Mouse (Mus musculus) small intestine, adult 2 months (tissue): ENCODE data around the gene Cyp2b10. TPM values are rescaled to one million over a fixed set of nuclear protein-coding genes. Genes with fewer than 3 reads are reported as not detected.
"Not testable (repeated sequence)": the region's sequence is repeated elsewhere in the genome, so short reads cannot be mapped to it uniquely, and the experiment has no call there.

Experiments used
- H3K27ac ChIP-seq: fragments of 200-500 bp; 2 replicates; pipeline ENCODE4 v1.5.1; 2012; ENCODE audit warnings: low read depth, low read length, control low read depth, inconsistent platforms; ENCODE audit not compliant: insufficient read depth
- H3K27me3 ChIP-seq: fragments of 200-500 bp; 2 replicates; pipeline ENCODE4 v1.6.1; 2012; ENCODE audit warnings: mild to moderate bottlenecking, moderate library complexity, low read length, inconsistent platforms; ENCODE audit not compliant: control insufficient read depth, insufficient read depth
- H3K36me3 ChIP-seq: fragments of 200-500 bp; 2 replicates; pipeline ENCODE4 v1.6.1; 2012; ENCODE audit warnings: mild to moderate bottlenecking, low read length, control low read depth, inconsistent platforms; ENCODE audit not compliant: control insufficient read depth, insufficient read depth
- H3K4me1 ChIP-seq: fragments of 200-500 bp; 2 replicates; pipeline ENCODE4 v1.6.1; 2012; ENCODE audit warnings: low read length, inconsistent platforms, mixed read lengths; ENCODE audit not compliant: control insufficient read depth, insufficient read depth, insufficient read length
- H3K4me3 ChIP-seq: fragments of 200-500 bp; 2 replicates; pipeline ENCODE4 v1.5.1; 2012; ENCODE audit warnings: low read depth, mild to moderate bottlenecking, control low read depth, inconsistent platforms, low read length, moderate library complexity
- CTCF ChIP-seq: fragments of 200-500 bp; IDR thresholded peaks from 2 replicates; pipeline ENCODE4 v1.5.1; 2012; ENCODE audit warnings: low read depth, mild to moderate bottlenecking, control low read depth, inconsistent platforms, low read length, moderate library complexity, mixed read lengths; ENCODE audit not compliant: insufficient replicate concordance, insufficient read length; ENCODE audit errors: extremely low read depth
- POLR2A ChIP-seq: fragments of 200-500 bp; IDR thresholded peaks from 2 replicates; pipeline ENCODE4 v1.6.1; 2012; ENCODE audit warnings: low read depth, mild to moderate bottlenecking, control low read depth, inconsistent platforms, low read length, moderate library complexity
- WGBS: fragments of 180-500 bp; shearing (Covaris S2); methylation state at CpG from one replicate; pipeline ENCODE4 v1.1.7; 2018; 5-methylcytosine and 5-hydroxymethylcytosine counted together
- polyA plus RNA-seq: library from polyadenylated mRNA; depleted of rRNA; stranded (reverse); fragments of >200 nt; gene quantifications from 2 replicates; pipeline ENCODE4 v1.2.3, GENCODE M21; 2012; rRNA removed

Cyp2b10 gene
- polyA plus RNA-seq, 1 experiment, result 40.2 TPM

- TF ChIP-seq POLR2A (no peak), CTCF (no peak)
- WGBS, result 56% methylated on average over 1 of the region's 1 CpGs
- Histone ChIP-seq H3K4me3 (no peak overlapping the region), H3K27ac (no peak overlapping the region), H3K27me3 (no peaks in the 10 kb centered on the region), H3K4me1 (no peaks in the 10 kb centered on the region), H3K36me3 (peaks cover 1% of the 10 kb centered on the region)
Measured at GRCm38 (mm10) chr7:25916116-25916515, 18.7 kb downstream of the Cyp2b10 start.

- H3K4me3 ChIP-seq, H3K27ac ChIP-seq, H3K36me3 ChIP-seq, H3K4me1 ChIP-seq, H3K27me3 ChIP-seq: not testable (repeated sequence)
- 52% methylated on average over 5 of the region's 5 CpGs for WGBS
Measured at GRCm38 (mm10) chr7:25917271-25917670, 19.9 kb downstream of the Cyp2b10 start.

GRCm38 (mm10) chr7:25919467-25919866, 22.0 kb downstream of the Cyp2b10 start:
- H3K27ac ChIP-seq, result no peak overlapping the region
- H3K4me1 ChIP-seq, result no peaks in the 10 kb centered on the region
- TF ChIP-seq POLR2A (no peak), CTCF (no peak)
- H3K27me3 ChIP-seq, result no peaks in the 10 kb centered on the region
- WGBS, result 16% methylated on average over 1 of the region's 1 CpGs
- no peak overlapping the region for H3K4me3 ChIP-seq
- peaks cover 1% of the 10 kb centered on the region; the same call in 1 of the 2 replicates for H3K36me3 ChIP-seq

DNA sequence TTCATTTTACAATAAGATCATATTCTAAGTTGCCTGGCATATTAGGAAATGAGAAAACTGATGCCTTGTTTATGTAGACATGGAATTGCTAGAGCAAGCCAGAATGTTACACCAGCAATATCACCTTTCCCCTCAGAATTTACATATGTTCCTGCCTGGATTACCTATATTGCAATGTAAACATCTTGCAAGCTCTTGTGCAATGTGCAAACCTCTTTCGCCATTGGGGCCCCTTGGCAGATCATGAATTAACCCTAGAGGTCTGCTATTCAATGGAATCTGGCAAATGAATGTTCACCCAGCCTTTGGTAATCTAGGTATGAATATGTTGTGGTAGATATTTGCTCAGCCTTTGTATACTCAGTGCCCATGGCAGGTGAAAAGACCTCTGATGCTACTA, 47.9 kb downstream of the Cyp2b10 start:
- H3K27me3 ChIP-seq, result no peaks in the 10 kb centered on the region
- TF ChIP-seq POLR2A (no peak), CTCF (no peak)
- H3K27ac ChIP-seq, result no peak overlapping the region
- no peak overlapping the region for H3K4me3 ChIP-seq
- 35% methylated on average over 1 of the region's 1 CpGs for WGBS
- no peaks in the 10 kb centered on the region for H3K4me1 ChIP-seq
- no peaks in the 10 kb centered on the region for H3K36me3 ChIP-seq

Other genes with a start within 250 kb of the Cyp2b10 start
- 75.8 and 98.5 TPM in 2 replicates for gene Bckdha, start 238.6 kb upstream of the Cyp2b10 start, polyA plus RNA-seq
- gene Exosc5, start 238.5 kb upstream of the Cyp2b10 start, polyA plus RNA-seq, result 31.7 and 64.7 TPM in 2 replicates
- 0.23 and 0.25 TPM in 2 replicates for gene Tmem91, start 222.5 kb upstream of the Cyp2b10 start, polyA plus RNA-seq
- gene B9d2, start 216.8 kb upstream of the Cyp2b10 start, polyA plus RNA-seq, result 21.8 and 33.2 TPM in 2 replicates
- 20.8 and 24.4 TPM in 2 replicates for gene Tgfb1, start 210.6 kb upstream of the Cyp2b10 start, polyA plus RNA-seq
- gene Ccdc97, start 178.5 kb upstream of the Cyp2b10 start, polyA plus RNA-seq, result 43.6 and 72.4 TPM in 2 replicates
- 28.9 and 60.2 TPM in 2 replicates for gene Hnrnpul1, start 142.9 kb upstream of the Cyp2b10 start, polyA plus RNA-seq
- gene Axl, start 108.9 kb upstream of the Cyp2b10 start, polyA plus RNA-seq, result 13.2 and 14.4 TPM in 2 replicates
- gene Cyp2s1, start 80.7 kb upstream of the Cyp2b10 start, polyA plus RNA-seq, result 65.6 and 74.2 TPM in 2 replicates
- 0.67 TPM in 1 of 2 replicates, not detected in the other for gene Cyp2b13, start 163.9 kb downstream of the Cyp2b10 start, polyA plus RNA-seq